Mouse (Mus musculus) fibroblast of lung, adult 2 months (primary cell): ENCODE results near the gene Macrod1.

ENCODE experiments used
- DNase-seq: peaks from one replicate; pipeline ENCODE4 v3.0.0-alpha.2; 2011; ENCODE audit warnings: low read depth

The Macrod1 gene

DNA sequence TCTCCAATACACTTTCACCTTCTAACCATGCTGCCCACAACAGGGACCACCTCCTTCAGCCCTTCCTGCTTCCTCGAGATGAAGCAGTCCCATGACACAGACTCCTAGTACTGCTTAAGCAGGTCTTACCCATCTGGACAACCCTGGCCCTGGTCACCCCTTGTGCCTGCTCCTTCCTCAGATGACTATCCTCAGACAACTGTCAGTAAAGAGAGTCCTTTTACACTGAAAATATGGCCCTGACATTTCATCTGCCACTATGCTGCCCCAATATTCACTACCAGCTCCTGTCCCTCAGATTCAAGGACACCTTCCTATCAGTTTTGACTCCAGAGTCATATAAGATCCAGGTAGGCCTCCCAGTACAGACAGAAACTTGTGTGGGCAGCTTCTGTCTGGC is 143.8 kb downstream of the Macrod1 start:
- no peak for DNase-seq

DNA sequence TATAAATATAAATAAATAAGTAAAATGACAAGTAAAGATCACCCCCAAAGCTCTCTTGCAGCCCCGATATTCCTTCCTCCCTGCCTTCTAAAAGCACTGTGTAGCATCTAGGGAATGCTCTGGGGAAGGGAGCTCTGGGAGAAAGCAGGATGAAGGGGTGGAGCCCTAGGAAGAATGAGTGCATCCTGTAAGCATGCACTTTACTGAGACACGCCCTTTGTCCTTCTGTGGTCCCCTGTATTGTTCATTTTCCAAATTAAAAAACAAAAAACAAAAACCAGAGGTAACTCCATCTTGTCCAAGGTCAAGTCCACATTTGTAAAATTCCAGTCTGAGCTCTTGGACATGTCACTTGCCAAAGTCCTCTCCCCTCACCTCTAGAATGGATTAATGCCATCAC is 148.3 kb downstream of the Macrod1 start:
- no peak for DNase-seq

DNA sequence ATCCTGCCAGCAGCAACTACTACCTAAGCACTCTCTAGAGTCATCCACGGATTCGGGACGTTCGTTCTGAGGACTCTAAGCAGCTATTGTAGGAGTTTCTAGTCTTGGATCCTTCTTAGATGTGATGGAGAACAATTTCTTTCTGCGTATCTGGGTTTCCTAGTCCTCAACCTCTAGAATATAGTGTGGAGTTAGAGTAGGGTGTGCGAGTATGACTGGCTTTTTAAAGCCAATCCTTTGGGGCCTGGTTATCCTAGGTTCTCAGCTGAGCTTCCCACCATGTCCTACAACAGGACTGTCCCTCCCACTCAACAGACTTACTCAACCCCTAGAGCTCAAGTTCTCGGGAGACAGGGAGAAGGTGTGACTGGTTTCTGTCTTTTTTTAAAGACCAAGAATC is 148.7 kb downstream of the Macrod1 start:
- DNase-seq = no peak

GRCm38 (mm10) chr19:7205753-7206736 is 149.4 kb downstream of the Macrod1 start, which contains the start of gene Otub1:
Gene Otub1 (minus strand): TSS chr19:7206316.
- DNase-seq = peak; percentile 90

DNA sequence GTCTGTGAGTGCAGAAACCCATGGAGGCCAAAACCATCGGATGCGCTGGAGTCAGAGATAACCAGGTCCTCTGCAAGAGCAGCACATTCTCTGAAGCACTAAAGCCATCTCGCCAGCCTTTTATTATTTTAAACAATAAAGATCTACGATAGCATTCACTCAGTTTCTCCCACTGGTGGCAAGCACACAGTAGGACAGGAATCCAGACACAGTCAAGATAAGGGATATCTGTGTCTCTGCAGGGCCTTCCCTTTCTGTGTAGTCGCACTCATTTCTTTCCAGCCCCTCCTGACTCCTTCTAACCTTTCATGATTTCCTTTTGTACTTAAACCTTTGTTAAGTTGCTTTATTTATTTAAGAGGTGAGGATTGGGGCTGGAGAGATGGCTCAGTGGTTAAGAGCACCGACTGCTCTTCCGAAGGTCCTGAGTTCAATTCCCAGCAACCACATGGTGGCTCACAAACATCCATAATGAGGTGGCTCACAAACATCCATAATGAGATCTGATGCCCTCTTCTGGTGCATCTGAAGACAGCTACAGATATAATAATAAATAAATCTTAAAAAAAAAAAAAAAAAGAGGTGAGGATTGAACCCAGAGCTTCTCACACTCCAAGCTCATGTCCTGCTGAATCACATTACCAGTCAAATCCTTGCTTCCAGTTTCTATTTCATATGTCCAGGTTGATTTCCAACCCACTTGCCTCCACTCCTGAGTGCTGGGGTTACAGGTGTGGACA is 153.5 kb downstream of the Macrod1 start:
- no peak for DNase-seq

DNA sequence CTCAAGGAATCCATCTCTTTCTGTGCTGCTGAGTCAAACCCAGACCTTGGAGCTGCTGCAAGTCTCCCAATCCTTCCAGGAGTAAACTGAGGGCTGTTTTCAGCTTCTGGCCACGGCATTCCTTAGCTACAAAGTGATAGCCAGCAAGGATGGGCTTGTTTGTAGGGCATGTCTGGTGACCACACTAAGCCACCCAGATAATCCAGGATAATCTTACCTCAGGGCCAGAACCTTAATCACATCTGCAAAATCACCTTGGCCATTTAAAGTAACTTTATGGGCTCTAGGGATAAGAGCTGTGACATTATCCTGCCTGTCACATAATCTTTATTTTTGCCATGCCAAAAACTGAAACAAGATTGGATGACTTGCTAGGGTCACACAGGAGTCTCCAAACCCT is 155.6 kb downstream of the Macrod1 start:
- DNase-seq = no peak

GRCm38 (mm10) chr19:7213010-7213409 is 156.4 kb downstream of the Macrod1 start:
- DNase-seq = no peak

- DNase-seq = no peak
Observed at GRCm38 (mm10) chr19:7214484-7214883, 157.9 kb downstream of the Macrod1 start.

- peak; percentile 98 for DNase-seq
Observed at GRCm38 (mm10) chr19:7217162-7217925, 160.7 kb downstream of the Macrod1 start, which contains the start of gene Cox8a. Gene Cox8a (minus strand): TSS chr19:7217616.

GRCm38 (mm10) chr19:7217926-7218267 is 161.3 kb downstream of the Macrod1 start:
- DNase-seq = no peak

DNA sequence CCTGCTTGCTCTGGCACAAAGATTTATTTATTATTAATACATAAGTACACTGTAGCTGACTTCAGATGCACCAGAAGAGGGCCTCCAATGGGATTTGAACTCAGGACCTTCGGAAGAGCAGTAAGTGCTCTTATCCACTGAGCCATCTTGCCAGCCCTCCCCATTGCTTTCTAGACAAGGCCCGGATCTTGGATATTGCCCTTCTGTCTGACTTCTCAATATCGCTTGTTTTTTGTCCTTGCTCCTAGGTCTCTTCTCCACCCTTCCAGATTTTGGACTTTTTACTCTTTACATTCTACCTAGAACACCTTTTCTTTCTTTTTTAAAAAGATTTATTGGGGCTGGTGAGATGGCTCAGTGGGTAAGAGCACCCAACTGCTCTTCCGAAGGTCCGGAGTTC is 162.1 kb downstream of the Macrod1 start:
- DNase-seq = no peak

- DNase-seq = no peak
Observed at GRCm38 (mm10) chr19:7222196-7222595, 165.6 kb downstream of the Macrod1 start.

GRCm38 (mm10) chr19:7223488-7223887 is 166.9 kb downstream of the Macrod1 start:
- DNase-seq = no peak

GRCm38 (mm10) chr19:7224253-7224652 is 167.6 kb downstream of the Macrod1 start:
- no peak for DNase-seq

GRCm38 (mm10) chr19:7225096-7225690 is 168.6 kb downstream of the Macrod1 start:
- DNase-seq = no peak

GRCm38 (mm10) chr19:7226511-7226914 is 169.9 kb downstream of the Macrod1 start:
- no peak for DNase-seq

DNA sequence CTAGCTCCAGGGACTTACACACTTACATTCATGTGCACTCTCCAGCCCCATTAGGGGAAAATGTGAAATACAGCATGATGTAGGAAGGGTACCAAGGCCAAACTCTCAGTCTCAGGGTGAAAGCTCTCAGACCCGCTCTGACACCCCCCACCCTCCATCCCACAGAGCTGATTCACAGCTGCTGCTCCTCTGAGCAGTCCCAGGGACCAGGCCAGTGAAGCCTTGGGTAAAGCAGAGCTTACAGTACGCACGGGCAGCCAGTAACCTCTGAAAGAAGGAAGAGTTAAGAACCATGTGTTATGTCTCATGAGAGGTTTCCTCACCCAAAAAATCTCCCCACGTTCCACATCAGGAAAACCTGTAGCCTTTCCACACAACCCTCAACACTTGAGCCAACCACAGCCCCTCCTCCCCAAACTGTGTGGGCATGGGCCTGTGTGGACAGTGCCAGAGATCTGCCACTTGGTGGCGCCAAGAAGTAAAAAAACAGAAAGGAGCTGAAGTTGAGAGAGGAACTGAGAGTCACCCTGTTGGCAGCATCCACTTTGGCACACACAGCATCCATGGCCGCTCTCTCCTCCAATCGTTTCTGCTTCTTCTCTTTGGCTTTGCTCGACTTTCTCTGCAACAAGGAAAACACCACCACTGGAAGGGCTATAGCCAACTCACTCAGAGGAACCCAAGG is 178.1 kb downstream of the Macrod1 start:
- DNase-seq = peak; percentile 63

- no peak for DNase-seq
Observed at GRCm38 (mm10) chr19:7235461-7235860, 178.9 kb downstream of the Macrod1 start.

- no peak for DNase-seq
Observed at GRCm38 (mm10) chr19:7236011-7236410, 179.4 kb downstream of the Macrod1 start.

GRCm38 (mm10) chr19:7236742-7237141 is 180.1 kb downstream of the Macrod1 start:
- no peak for DNase-seq

DNA sequence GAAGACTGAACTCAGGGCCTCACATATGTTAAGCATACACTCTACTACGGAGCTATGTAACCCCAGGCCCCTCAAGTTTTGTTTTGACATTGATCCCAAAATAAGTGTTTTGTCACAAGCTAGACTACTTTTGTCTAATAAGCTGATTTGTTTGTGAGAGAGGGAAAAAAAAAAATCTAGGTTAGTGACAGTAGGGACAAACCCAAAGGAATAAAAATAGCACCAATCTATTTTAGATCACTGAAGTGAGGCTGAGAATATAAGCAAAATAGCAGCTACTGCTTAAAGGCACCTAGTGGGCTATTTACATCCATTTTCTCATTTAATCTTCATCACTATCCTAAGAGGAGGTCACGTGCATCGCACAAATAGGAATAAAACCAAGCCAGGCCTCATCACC is 183.0 kb downstream of the Macrod1 start:
- no peak for DNase-seq
